Mouse (Mus musculus) adrenal gland, postnatal 36 days (tissue): ENCODE measurements around the gene Pced1b. TPM values are rescaled to one million over a fixed set of nuclear protein-coding genes. Genes with fewer than 3 reads are reported as not detected.

Experiments used
- total RNA-seq, 2 experiments: library from RNA; stranded (reverse); gene quantifications; 2 replicates each; pipeline ENCODE4 v1.2.3; 2021

Gene Pced1b
- total RNA-seq, 2 experiments from 2014 or later, result 21.9 to 27.4 TPM

Other genes with a start within 250 kb of the Pced1b start
- 1 to 10 TPM; 3.4 to 6.0 TPM for gene Slc38a4, start 191.2 kb upstream of the Pced1b start, total RNA-seq
- 10 to 100 TPM in 1 of 2 experiments, 1 to 10 TPM in 1; 7.0 to 12.0 TPM for gene Amigo2, start 180 bp downstream of the Pced1b start, total RNA-seq